Mouse (Mus musculus): ENCODE results near the gene Fli1.

The Fli1 gene

DNA sequence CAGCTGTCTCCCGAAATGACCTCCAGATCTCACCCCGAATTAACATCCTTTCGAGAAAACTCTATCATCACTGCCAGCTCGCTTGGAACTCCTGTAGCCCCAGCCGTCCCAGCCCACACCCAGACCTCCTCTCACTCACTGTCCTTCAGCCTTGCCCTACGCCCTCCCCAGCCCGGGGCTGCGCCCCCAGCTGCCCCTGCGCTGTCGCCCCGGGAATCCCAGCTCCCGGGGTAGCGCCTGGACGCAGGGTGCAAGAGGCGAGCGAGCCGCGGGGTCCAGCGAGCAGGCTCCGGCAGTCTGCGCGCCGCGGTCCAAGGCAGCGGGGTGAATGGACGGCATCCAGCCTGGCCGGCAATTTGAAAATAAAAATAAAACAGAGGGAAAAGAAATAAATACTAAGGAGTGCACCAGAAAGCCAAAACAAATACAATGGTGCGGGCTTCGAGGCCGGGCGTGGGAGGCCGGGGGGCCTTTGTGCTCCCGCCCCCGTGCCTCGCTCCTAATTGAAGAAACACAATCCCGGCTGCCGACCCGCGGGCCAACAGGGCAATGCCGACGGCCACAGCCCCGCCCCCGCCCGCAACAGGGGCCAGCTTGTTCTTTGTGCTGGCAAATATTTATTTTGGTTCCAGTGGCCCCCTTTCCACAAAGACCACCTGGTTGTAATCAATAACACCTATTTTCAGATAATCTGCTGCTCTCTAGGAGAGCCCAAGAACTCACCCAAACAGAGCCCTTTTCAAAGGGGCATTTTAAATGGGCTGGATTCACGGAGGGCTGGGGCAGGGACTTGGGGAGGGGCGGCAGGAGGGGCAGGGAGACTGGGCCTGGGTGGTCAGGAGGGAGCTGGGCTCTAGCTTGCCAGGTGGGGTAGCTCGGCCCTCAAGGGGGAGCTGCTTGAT, 133.3 kb downstream of the Fli1 start:
- DNase-seq (ENCODE audit: low read depth, low spot score): peak; percentile 80

DNA sequence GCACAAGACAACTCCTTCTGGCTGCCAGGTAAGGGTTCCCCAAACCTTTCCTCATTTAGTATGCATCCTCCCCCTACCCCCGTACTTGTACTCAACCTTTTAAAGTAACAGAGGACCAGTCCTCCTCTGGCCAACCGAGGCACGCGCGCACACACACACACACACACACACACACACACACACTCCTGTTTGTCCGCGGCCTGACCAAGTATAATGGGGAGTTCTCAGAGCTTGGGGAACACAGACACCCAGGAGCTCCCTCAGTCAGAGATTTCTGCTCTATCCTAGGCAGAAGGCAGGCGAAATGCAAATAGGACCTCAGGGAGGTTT, 134.0 kb downstream of the Fli1 start:
- no peak for DNase-seq (ENCODE audit: low read depth, low spot score)

DNA sequence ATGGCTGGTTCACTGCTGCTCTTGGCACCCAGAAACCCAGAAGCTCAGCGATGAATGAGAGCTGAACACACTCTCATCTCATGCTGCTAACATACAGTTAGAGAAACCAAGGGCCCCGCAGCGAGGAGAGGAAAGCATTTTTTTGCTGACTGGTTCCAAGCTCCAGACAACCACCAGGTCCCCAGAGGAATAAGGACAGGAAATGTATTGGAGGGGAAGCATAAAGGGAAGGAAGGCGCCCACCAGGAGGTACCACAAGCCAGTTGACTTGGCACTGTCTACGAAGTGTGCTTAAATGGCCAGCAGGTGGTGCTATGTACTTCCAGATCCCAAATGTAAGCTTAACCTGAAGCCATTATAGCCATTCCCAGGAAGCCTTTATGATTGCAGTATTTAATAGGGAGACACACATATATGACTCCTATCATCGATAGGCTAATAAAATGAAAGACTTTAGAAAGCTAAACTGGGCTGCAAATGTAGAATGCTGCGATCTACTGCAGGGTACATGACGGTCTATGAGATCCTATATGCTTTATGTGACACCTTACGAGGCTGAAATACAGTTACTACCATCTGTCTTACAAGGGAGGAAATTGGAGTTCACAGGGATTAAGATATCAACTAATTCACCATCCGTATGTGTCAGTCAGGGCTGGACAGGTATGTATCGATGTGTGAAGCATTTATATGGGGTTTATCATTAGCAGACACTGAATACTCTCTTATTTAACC, 137.3 kb downstream of the Fli1 start:
- peak; percentile 80 for DNase-seq (ENCODE audit: low read depth, low spot score)

DNA sequence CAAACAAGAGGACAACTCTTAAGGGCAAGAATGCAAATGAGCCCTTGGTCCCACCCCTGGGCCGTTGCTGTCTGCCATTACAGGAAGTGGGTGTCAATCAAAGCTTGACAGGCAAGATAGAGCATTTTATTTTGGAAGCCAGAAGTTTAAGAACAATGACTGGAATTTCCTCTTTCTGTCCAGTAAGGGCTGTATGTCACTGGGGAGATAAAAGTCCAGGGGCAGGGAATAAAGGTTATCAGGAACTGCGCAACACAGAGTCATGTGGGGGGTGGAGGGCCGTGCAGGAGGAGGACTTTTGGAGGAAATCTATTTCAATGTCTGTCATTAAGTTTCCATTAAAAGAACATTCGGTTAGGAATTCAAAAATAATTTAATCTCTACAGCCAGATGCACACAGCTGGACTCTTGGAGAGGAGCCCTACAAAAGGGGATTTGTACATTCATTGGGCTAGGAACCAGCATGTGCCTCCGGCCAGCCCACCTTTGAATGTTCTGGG, 141.9 kb downstream of the Fli1 start:
- DNase-seq (ENCODE audit: low read depth, low spot score): no peak

DNA sequence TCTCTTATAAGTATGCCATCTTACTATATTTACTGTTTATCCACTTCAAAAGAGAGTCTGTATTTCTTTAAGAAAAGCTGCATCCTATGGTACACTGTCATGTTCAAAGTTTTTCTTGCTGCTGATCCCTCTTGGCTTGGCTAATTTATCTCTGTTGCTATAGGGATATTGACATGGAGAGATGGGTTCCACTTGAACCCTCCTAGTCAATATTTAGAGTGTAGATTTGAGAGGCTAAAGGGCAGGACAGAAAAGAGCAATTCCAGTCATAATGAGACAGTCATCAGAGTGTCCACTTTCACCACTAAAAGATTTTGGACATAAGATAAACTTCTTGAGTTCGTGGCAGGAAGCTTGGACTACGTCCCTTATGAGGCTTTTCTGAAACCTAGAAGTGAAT, 142.4 kb downstream of the Fli1 start:
- no peak for DNase-seq (ENCODE audit: low read depth, low spot score)

DNA sequence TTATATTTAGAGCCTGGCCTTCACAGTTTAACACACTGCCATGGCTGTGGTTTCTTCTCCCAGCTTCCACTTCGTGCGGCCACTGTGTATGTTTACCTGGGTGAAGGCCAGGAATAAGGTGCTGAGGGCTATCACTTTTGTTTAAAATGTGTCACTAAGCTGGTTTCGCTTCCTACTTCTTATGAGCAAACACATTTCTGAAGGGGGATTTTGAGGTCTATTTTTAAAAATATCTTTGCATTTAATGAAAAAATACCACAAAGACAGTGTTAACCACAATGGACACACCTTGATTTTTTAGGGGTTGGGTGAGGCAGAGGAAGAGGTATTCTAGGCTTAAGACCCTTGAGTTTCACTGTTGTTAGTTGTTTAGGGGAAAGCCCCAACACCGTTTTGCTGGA, 147.9 kb downstream of the Fli1 start:
- DNase-seq (ENCODE audit: low read depth, low spot score): no peak

DNA sequence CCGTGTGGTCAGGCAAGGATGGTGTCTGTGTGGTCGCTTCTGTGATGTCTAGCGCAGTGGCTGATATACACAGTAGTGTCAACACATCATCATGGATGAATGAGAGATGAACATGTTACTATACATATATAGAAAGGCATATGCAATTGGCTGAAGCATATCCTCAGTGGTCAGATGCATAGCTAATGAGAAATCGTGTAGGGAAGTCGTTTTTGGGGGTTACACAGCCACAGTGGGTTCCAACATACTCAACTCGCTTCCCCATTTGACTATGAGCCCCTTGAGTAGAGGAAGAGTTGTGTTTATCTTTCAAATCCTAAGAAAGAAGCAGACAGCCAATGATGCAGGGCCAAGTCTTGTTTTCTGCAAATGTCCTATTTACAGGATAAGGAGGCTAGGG, 149.9 kb downstream of the Fli1 start:
- no peak for DNase-seq (ENCODE audit: low read depth, low spot score)

DNA sequence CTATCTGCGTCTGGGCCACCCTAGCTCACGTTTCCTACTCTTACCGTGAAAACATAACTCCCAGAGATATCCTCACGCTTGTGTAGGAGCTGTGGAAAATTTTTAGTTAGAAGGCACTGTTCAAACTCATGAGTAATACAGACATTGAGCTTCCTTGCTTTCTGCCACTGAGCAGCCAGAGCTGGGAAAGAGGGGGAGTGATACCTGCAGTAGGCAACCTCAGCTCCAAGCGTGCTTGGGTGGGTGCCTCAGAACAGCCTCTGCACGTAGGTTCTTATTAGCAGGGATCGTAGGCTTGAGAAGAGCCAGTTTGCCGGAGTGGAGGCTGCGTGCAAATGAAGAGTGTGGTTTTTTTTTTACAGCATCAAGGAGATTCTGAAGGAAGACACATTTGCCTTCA, 151.0 kb downstream of the Fli1 start:
- no peak for DNase-seq (ENCODE audit: low read depth, low spot score)

GRCm38 (mm10) chr9:32391092-32391491, 151.6 kb downstream of the Fli1 start:
- no peak for DNase-seq (ENCODE audit: low read depth, low spot score)

GRCm38 (mm10) chr9:32388120-32388519, 154.5 kb downstream of the Fli1 start:
- no peak for DNase-seq (ENCODE audit: low read depth, low spot score)

GRCm38 (mm10) chr9:32384906-32385305, 157.8 kb downstream of the Fli1 start:
- no peak for DNase-seq (ENCODE audit: low read depth, low spot score)

DNA sequence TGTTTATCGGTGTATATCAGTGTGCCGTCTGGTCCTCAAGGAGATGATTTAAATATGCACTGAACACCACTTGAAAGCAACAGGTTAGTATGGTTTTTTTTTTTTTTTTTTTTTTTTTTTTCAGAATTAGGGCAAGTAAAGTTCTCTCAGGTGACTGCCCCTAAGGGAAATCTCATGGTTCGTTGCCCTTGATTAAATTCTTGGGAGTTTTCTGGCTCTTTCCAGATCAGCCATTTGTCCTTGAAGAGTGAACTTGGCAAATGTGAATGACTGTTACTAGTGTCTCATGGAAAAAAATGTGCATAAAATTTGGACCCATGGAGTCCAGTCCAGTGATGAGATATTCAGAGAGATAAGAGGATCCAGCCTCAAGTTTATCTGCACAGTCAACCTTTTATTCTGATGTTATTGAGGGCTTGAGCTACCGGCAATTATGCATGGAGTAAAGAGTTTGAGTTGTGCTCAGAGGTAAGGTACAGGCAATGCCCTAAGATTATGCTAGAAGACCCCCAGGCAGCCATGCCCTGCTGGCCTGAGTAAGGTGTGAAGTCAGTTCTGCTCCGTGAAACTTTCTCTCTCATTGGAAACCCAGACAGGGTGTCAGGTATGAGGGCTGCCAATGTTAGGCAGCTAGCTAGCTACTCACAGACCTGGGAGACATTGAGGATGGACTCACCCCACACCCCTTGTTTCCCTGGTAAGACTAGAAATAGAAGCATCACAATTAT, 165.6 kb downstream of the Fli1 start:
- DNase-seq (ENCODE audit: low read depth, low spot score): no peak

DNA sequence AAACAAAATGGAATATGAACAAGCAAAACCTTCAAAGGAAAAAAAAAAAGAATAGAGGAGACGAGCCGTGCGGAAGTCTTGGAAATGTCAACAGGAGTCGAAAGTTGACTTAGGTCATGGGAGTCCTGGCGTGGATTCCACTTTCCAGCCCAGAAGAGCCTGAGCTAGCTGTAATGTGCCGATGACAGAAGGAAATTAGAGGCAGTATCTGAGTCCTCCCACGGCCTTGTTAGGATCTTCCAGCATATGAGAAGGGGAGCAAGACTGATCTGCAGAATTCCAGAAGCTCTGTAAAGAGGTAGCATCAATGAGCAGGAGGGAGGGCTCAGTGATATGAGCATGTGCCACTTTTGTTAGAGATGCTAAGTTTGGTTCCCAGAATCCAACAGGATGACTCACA, 166.6 kb downstream of the Fli1 start:
- no peak for DNase-seq (ENCODE audit: low read depth, low spot score)

GRCm38 (mm10) chr9:32373656-32374055, 169.0 kb downstream of the Fli1 start:
- no peak for DNase-seq (ENCODE audit: low read depth, low spot score)
